Mouse (Mus musculus) spleen, adult 2 months (tissue): Measurements from ENCODE around the gene Nup188.

Source experiments
- CTCF ChIP-seq: fragments of 200-500 bp; IDR thresholded peaks from 2 replicates; pipeline ENCODE4 v1.5.1; 2011; ENCODE audit warnings: mild to moderate bottlenecking, inconsistent platforms; ENCODE audit not compliant: insufficient read depth, insufficient read length, insufficient replicate concordance; ENCODE audit errors: extremely low read depth
- POLR2A ChIP-seq: fragments of 200-500 bp; IDR thresholded peaks from 2 replicates; pipeline ENCODE4 v1.6.1; 2011; ENCODE audit warnings: low read depth, low read length, inconsistent platforms

GRCm38 (mm10) chr2:30238906-30239465, 47.2 kb upstream of the Nup188 start:
- no peak for TF ChIP-seq POLR2A
- TF ChIP-seq CTCF, result no peak
